10 mouse cellular contexts compared by ENCODE assay signal in genomic region chr1:177703147-177703807, GRCm38 (mm10). TPM values are rescaled to one million over a fixed set of nuclear protein-coding genes. Genes with fewer than 3 reads are reported as not detected.
DNase-seq lines count a peak whose midpoint lies in the region; ATAC-seq lines count a peak whose summit lies in the region.
"Had no signal": no experiment of that assay in that cellular context is flagged by ENCODE, and none has a peak within 500 bp of the region (broad histone marks: within the 10 kb centered on the region; RNA-seq: fewer than 3 reads in every experiment).

No protein-coding gene starts in this region.

- no peak overlapping the region for H3K4me2 ChIP-seq in forebrain, embryonic 15.5 days (replicated peaks)
- H3K4me2 ChIP-seq in lung, embryonic 15.5 days: peak overlapping the region; percentile 85; the same call in 1 of the 2 replicates
- H3K4me2 ChIP-seq in limb, embryonic 12.5 days: peak overlapping the region; percentile 90
- peak overlapping the region; percentile 93; the same call in 1 of the 2 replicates for H3K4me2 ChIP-seq in stomach, embryonic 14.5 days (replicated peaks; ENCODE audit: low read depth, low read length)

- no peaks in the 10 kb centered on the region for H3K9me3 ChIP-seq in forebrain, embryonic 10.5 days
- no peaks in the 10 kb centered on the region for H3K9me3 ChIP-seq in forebrain, embryonic 15.5 days
- no peaks in the 10 kb centered on the region for H3K9me3 ChIP-seq in lung, embryonic 15.5 days
- no peaks in the 10 kb centered on the region for H3K9me3 ChIP-seq in limb, embryonic 12.5 days
- no peaks in the 10 kb centered on the region for H3K9me3 ChIP-seq in stomach, embryonic 14.5 days (ENCODE audit: control insufficient read depth, low read depth, low read length)

- H3K27ac ChIP-seq in forebrain, embryonic 10.5 days: peak overlapping the region; percentile 83; the same call in 1 of the 2 replicates
- no peak overlapping the region for H3K27ac ChIP-seq in forebrain, embryonic 15.5 days (replicated peaks)
- no peak overlapping the region for H3K27ac ChIP-seq in lung, embryonic 15.5 days
- no peak overlapping the region for H3K27ac ChIP-seq in limb, embryonic 12.5 days
- H3K27ac ChIP-seq in stomach, embryonic 14.5 days (ENCODE audit: low read length): no peak overlapping the region

- no peak for ATAC-seq in forebrain, embryonic 15.5 days (replicated peaks)
- no peak for ATAC-seq in lung, embryonic 15.5 days (ENCODE audit: borderline replicate concordance, extremely low read depth, low FRiP score, low TSS enrichment)
- no peak for ATAC-seq in limb, embryonic 12.5 days (ENCODE audit: insufficient number of reproducible peaks, insufficient read depth, low FRiP score, low TSS enrichment, low read depth)
- no peak for ATAC-seq in stomach, embryonic 14.5 days (ENCODE audit: insufficient number of reproducible peaks, insufficient read depth, low FRiP score, low read depth)

- peak overlapping the region; percentile 55 for H3K4me3 ChIP-seq in forebrain, embryonic 10.5 days
- no peak overlapping the region for H3K4me3 ChIP-seq in forebrain, embryonic 15.5 days
- H3K4me3 ChIP-seq in lung, embryonic 15.5 days: no peak overlapping the region
- no peak overlapping the region; the same call in 1 of the 2 replicates for H3K4me3 ChIP-seq in limb, embryonic 12.5 days (replicated peaks)
- H3K4me3 ChIP-seq in stomach, embryonic 14.5 days (ENCODE audit: low read depth, low read length): peak overlapping the region; percentile 36; the same call in 1 of the 2 replicates

- H3K27me3 ChIP-seq in forebrain, embryonic 10.5 days (ENCODE audit: poor library complexity, severe bottlenecking): peaks cover 16% of the 10 kb centered on the region; the same call in 1 of the 2 replicates
- no peaks in the 10 kb centered on the region; the same call in 1 of the 2 replicates for H3K27me3 ChIP-seq in forebrain, embryonic 15.5 days
- no peaks in the 10 kb centered on the region for H3K27me3 ChIP-seq in lung, embryonic 15.5 days
- 0 out of 2 replicates have a peak, but pooled peaks cover 5% of the 10 kb centered on the region for H3K27me3 ChIP-seq in limb, embryonic 12.5 days
- H3K27me3 ChIP-seq in stomach, embryonic 14.5 days (ENCODE audit: control insufficient read depth, insufficient read depth, low read length): no peaks in the 10 kb centered on the region

- no peak overlapping the region for H3K9ac ChIP-seq in forebrain, embryonic 15.5 days (replicated peaks)
- no peak overlapping the region for H3K9ac ChIP-seq in lung, embryonic 15.5 days
- 0 out of 2 replicates have a peak overlapping the region, but pooled peaks have one; percentile 57 for H3K9ac ChIP-seq in limb, embryonic 12.5 days (replicated peaks)
- no peak overlapping the region for H3K9ac ChIP-seq in stomach, embryonic 14.5 days (replicated peaks; ENCODE audit: low read depth, low read length)

- H3K36me3 ChIP-seq in forebrain, embryonic 10.5 days (replicated peaks): no peaks in the 10 kb centered on the region
- H3K36me3 ChIP-seq in forebrain, embryonic 15.5 days: no peaks in the 10 kb centered on the region
- H3K36me3 ChIP-seq in lung, embryonic 15.5 days: no peaks in the 10 kb centered on the region
- no peaks in the 10 kb centered on the region for H3K36me3 ChIP-seq in limb, embryonic 12.5 days
- H3K36me3 ChIP-seq in stomach, embryonic 14.5 days (ENCODE audit: control insufficient read depth, insufficient read depth, low read length): no peaks in the 10 kb centered on the region

- DNase-seq in forebrain, embryonic 10.5 days (ENCODE audit: extremely low spot score, low spot score): no peak
- no peak for DNase-seq in lung, postnatal 4 days
- DNase-seq in ovary, postnatal 14 days (ENCODE audit: low spot score): no peak
- DNase-seq in adrenal gland, adult 8-10 months: no peak

- H3K4me1 ChIP-seq in forebrain, embryonic 10.5 days: peaks cover 15% of the 10 kb centered on the region
- H3K4me1 ChIP-seq in forebrain, embryonic 15.5 days: peaks cover 6% of the 10 kb centered on the region
- no peaks in the 10 kb centered on the region for H3K4me1 ChIP-seq in lung, embryonic 15.5 days
- no peaks in the 10 kb centered on the region for H3K4me1 ChIP-seq in limb, embryonic 12.5 days (replicated peaks)
- 0 out of 2 replicates have a peak, but pooled peaks cover 3% of the 10 kb centered on the region for H3K4me1 ChIP-seq in stomach, embryonic 14.5 days (ENCODE audit: control insufficient read depth, insufficient read depth, low read length)

- 55% methylated on average over 6 of the region's 6 CpGs for WGBS in forebrain, embryonic 10.5 days
- 42% methylated on average over 6 of the region's 6 CpGs for WGBS in forebrain, embryonic 15.5 days
- WGBS in lung, embryonic 15.5 days: 47% methylated on average over 6 of the region's 6 CpGs
- WGBS in limb, embryonic 12.5 days: 49% methylated on average over 6 of the region's 6 CpGs
- WGBS in stomach, embryonic 14.5 days: 46% methylated on average over 6 of the region's 6 CpGs

RNA-seq across cellular contexts. Expression of gene 1700016C15Rik, which starts 26.3 kb away (rescaled TPM):
- not detected in 2 replicates for polyA plus RNA-seq in forebrain, embryonic 10.5 days (2016; fragmentation: Nextera tagmentation; extraction: Ambion mirVana)
- not detected in 2 replicates for polyA plus RNA-seq in forebrain, embryonic 15.5 days (2015; fragmentation: Nextera tagmentation; extraction: Ambion mirVana)
- 0.21 and 0.74 TPM in 2 replicates for polyA plus RNA-seq in lung, embryonic 15.5 days (2015; fragmentation: Nextera tagmentation; extraction: Ambion mirVana)
- polyA plus RNA-seq in limb, embryonic 12.5 days (2016; fragmentation: Nextera tagmentation; extraction: Ambion mirVana): not detected in 2 replicates
- polyA plus RNA-seq in stomach, embryonic 14.5 days (2014; fragmentation: Nextera tagmentation; extraction: Ambion mirVana): 0.70 TPM in 1 of 2 replicates, not detected in the other
- not detected for total RNA-seq in adrenal gland, adult 8-10 months (2022)
- total RNA-seq: adrenal gland, postnatal 4 days; left cerebral cortex, adult 18-20 months had no signal

Comparison
In these comparisons a context has a peak if more than half of its experiments do, and no peak if none do; other contexts are left out.
1. H3K4me3 ChIP-seq: peak in forebrain, embryonic 10.5 days (single experiment) and stomach, embryonic 14.5 days (single experiment); none in forebrain, embryonic 15.5 days (single experiment), lung, embryonic 15.5 days (single experiment) and limb, embryonic 12.5 days (single experiment).